Mouse (Mus musculus) forebrain, embryonic 16.5 days (tissue): ENCODE measurements at regions not wholly inside any gene's neighbourhood (a gene's known extent, or its start where the extent isn't known, plus 50 kb on each side); places are given as distances from the start of the nearest gene placed in this dataset.

Source experiments
- ATAC-seq: fragments of 200-750 bp; cut with Nextera tagmentation; 2 replicates; pipeline ENCODE4 v1.8.0; 2017; ENCODE audit warnings: mild to moderate bottlenecking, moderate library complexity
- H3K27ac ChIP-seq: fragments of 300-500 bp; sonication (generic); 2 replicates; pipeline ENCODE4 v1.5.1; 2014; ENCODE audit warnings: low read length, control low read depth
- H3K27me3 ChIP-seq: fragments of 300-500 bp; sonication (generic); replicated peaks from 2 replicates; pipeline ENCODE4 v1.6.1; 2014; ENCODE audit warnings: low read length; ENCODE audit not compliant: control insufficient read depth, insufficient read depth
- H3K36me3 ChIP-seq: fragments of 300-500 bp; sonication (generic); 2 replicates; pipeline ENCODE4 v1.6.1; 2014; ENCODE audit not compliant: control insufficient read depth, insufficient read depth
- H3K4me1 ChIP-seq: fragments of 300-500 bp; sonication (generic); replicated peaks from 2 replicates; pipeline ENCODE4 v1.6.1; 2014; ENCODE audit warnings: low read length; ENCODE audit not compliant: control insufficient read depth, insufficient read depth
- H3K4me2 ChIP-seq: fragments of 300-500 bp; sonication (generic); 2 replicates; pipeline ENCODE4 v1.6.1; 2014; ENCODE audit warnings: mild to moderate bottlenecking, low read length, control low read depth
- H3K4me3 ChIP-seq: fragments of 300-500 bp; sonication (generic); replicated peaks from 2 replicates; pipeline ENCODE4 v1.5.1; 2014; ENCODE audit warnings: mild to moderate bottlenecking, low read length, control low read depth
- H3K9ac ChIP-seq: fragments of 300-500 bp; sonication (generic); replicated peaks from 2 replicates; pipeline ENCODE4 v1.6.1; 2014; ENCODE audit warnings: low read depth, low read length, control low read depth
- H3K9me3 ChIP-seq: fragments of 300-500 bp; sonication (generic); 2 replicates; pipeline ENCODE4 v1.6.1; 2016; ENCODE audit warnings: low read length; ENCODE audit not compliant: control insufficient read depth
- WGBS: fragments of 180-500 bp; shearing (Covaris S2); extraction: QIAGEN DNeasy Blood & Tissue Kit; methylation state at CpG from one replicate; pipeline ENCODE4 v1.1.7; 2014; 5-methylcytosine and 5-hydroxymethylcytosine counted together

DNA sequence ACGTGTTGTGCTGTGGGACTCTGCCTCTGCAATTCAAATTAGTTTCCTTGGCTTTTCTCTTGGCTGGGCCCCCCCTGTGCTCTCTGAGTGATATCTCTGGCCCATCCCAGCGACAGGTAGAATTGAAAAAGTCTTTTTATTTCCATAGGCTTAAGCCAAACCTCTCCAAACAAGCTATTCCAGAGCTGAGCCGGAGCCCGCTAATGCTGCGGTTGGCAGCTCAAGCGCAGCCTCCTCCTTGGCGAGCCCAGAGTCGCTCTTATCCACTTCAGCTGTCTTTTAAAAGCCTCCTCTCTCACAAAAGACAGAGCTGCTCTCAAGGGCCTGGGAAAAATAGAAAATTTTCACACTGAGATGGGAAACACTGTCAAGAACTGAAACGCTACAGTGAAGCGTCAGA, 712.7 kb downstream of the Nedd1 start:
- ATAC-seq = peak; percentile 59; the same call in 1 of the 2 replicates
- no peak overlapping the region for H3K9ac ChIP-seq
- no peak overlapping the region for H3K4me3 ChIP-seq
- no peaks in the 10 kb centered on the region for H3K27me3 ChIP-seq
- H3K9me3 ChIP-seq = no peaks in the 10 kb centered on the region
- H3K4me1 ChIP-seq = peaks cover 9% of the 10 kb centered on the region; the same call in 1 of the 2 replicates
- 10% methylated on average over 10 of the region's 10 CpGs for WGBS
- H3K27ac ChIP-seq = no peak overlapping the region
- no peaks in the 10 kb centered on the region for H3K36me3 ChIP-seq
- peak overlapping the region; percentile 2; the same call in 1 of the 2 replicates for H3K4me2 ChIP-seq

DNA sequence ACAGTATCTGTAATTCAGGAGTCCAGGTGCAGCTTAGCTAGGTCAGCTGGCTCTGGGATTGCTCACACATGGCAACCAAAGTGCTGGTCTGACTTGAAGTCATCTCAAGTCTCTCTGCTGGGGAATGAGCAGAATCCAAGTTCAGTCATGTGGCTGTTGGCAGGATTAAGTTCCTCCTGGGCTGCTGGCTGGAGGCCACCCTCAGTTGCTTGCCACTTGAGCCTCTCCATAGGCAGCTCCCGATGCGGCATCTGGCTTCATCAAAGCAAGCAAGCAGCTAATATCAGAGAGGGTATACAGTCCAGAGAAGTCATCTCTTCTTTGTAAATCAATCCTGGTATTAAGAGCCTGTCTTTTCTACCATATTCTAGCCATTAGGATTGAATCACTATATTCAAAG, 714.3 kb downstream of the Nedd1 start:
- no peak overlapping the region for H3K4me3 ChIP-seq
- no peak overlapping the region for H3K4me2 ChIP-seq
- no peak overlapping the region for H3K9ac ChIP-seq
- no peaks in the 10 kb centered on the region for H3K9me3 ChIP-seq
- ATAC-seq = no peak
- H3K27me3 ChIP-seq = no peaks in the 10 kb centered on the region
- no peaks in the 10 kb centered on the region for H3K36me3 ChIP-seq
- 55% methylated on average over 2 of the region's 2 CpGs for WGBS
- no peak overlapping the region for H3K27ac ChIP-seq
- peaks cover 9% of the 10 kb centered on the region; the same call in 1 of the 2 replicates for H3K4me1 ChIP-seq

GRCm38 (mm10) chr10:92006467-92006866, 715.8 kb downstream of the Nedd1 start:
- H3K4me1 ChIP-seq = peaks cover 9% of the 10 kb centered on the region; the same call in 1 of the 2 replicates
- no peak overlapping the region for H3K9ac ChIP-seq
- no peaks in the 10 kb centered on the region for H3K27me3 ChIP-seq
- H3K4me2 ChIP-seq = no peak overlapping the region
- WGBS = 23% methylated on average over 3 of the region's 3 CpGs
- H3K27ac ChIP-seq = no peak overlapping the region
- ATAC-seq = no peak
- H3K9me3 ChIP-seq = no peaks in the 10 kb centered on the region
- H3K4me3 ChIP-seq = no peak overlapping the region
- no peaks in the 10 kb centered on the region for H3K36me3 ChIP-seq

GRCm38 (mm10) chr10:91991040-91991439, 731.2 kb downstream of the Nedd1 start:
- Histone ChIP-seq H3K4me3 (no peak overlapping the region), H3K27me3 (no peaks in the 10 kb centered on the region), H3K4me1 (peaks cover 9% of the 10 kb centered on the region), H3K9ac (no peak overlapping the region), H3K4me2 (no peak overlapping the region), H3K36me3 (no peaks in the 10 kb centered on the region), H3K9me3 (no peaks in the 10 kb centered on the region), H3K27ac (no peak overlapping the region)
- ATAC-seq = peak; percentile 64; the same call in 1 of the 2 replicates
- WGBS = 30% methylated on average over 4 of the region's 4 CpGs

- H3K27ac ChIP-seq = no peak overlapping the region
- 0 out of 2 replicates have a peak, but pooled peaks have one; percentile 49 for ATAC-seq
- no peaks in the 10 kb centered on the region for H3K36me3 ChIP-seq
- WGBS = 11% methylated on average over 8 of the region's 8 CpGs
- no peak overlapping the region for H3K4me3 ChIP-seq
- no peak overlapping the region for H3K4me2 ChIP-seq
- no peak overlapping the region for H3K9ac ChIP-seq
- no peaks in the 10 kb centered on the region for H3K9me3 ChIP-seq
- H3K27me3 ChIP-seq = no peaks in the 10 kb centered on the region
- H3K4me1 ChIP-seq = peaks cover 9% of the 10 kb centered on the region
Measured at GRCm38 (mm10) chr10:91988364-91988763, 733.9 kb downstream of the Nedd1 start.

DNA sequence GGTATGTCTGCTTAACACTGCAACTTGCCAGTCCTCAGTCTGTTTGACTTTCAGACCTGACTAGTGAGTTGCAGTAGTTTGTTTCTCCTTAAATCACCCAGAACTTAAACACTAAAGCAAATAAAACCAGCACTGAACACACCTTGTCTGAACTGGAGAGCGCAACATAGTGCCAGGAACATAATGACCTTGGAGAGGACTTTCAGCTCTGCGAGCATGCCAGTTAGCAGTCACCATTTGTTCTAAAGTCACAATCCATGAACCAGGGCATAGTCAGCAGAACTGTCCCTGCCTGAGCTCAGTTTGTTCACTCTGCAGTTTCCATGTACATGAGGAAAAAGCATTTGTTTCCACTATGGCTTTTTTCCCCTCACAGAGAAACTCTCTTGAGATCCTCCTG, 742.4 kb downstream of the Nedd1 start:
- Histone ChIP-seq H3K9me3 (no peaks in the 10 kb centered on the region), H3K4me3 (no peak overlapping the region), H3K9ac (no peak overlapping the region), H3K27ac (no peak overlapping the region), H3K36me3 (no peaks in the 10 kb centered on the region), H3K4me2 (no peak overlapping the region), H3K4me1 (no peaks in the 10 kb centered on the region), H3K27me3 (no peaks in the 10 kb centered on the region)
- WGBS = 95% methylated on average over 2 of the region's 2 CpGs
- no peak for ATAC-seq

DNA sequence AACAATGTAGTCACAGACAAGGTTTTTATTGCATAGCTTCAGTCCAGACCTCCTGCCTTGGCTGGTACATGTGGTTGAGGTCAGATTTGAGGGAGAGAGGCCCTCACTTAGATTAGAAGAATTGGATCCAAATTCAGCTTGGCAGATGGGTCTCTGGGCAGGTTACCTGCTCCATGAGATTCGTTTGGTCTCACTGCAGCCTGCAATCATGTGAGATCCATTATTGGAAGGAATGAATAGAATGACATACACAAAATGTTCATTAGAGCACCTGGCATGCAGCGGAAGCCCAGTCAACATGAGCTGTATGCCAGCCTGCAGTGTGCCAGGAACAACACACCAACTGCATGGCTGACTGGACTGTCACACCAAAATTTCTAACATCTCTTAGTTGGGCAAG, 750.3 kb downstream of the Nedd1 start:
- H3K4me3 ChIP-seq = no peak overlapping the region
- H3K9ac ChIP-seq = no peak overlapping the region
- H3K4me1 ChIP-seq = peaks cover 6% of the 10 kb centered on the region; the same call in 1 of the 2 replicates
- no peaks in the 10 kb centered on the region for H3K9me3 ChIP-seq
- H3K4me2 ChIP-seq = no peak overlapping the region
- no peak overlapping the region for H3K27ac ChIP-seq
- 64% methylated on average over 2 of the region's 2 CpGs for WGBS
- H3K27me3 ChIP-seq = no peaks in the 10 kb centered on the region
- no peaks in the 10 kb centered on the region for H3K36me3 ChIP-seq
- no peak for ATAC-seq

GRCm38 (mm10) chr10:91967570-91968310, 754.5 kb downstream of the Nedd1 start:
- H3K4me3 ChIP-seq = peak overlapping the region; percentile 20
- no peaks in the 10 kb centered on the region for H3K27me3 ChIP-seq
- H3K4me1 ChIP-seq = peaks cover 6% of the 10 kb centered on the region; the same call in 1 of the 2 replicates
- peak overlapping the region; percentile 25; the same call in 1 of the 2 replicates for H3K9ac ChIP-seq
- H3K36me3 ChIP-seq = no peaks in the 10 kb centered on the region
- peak; percentile 54; the same call in 1 of the 2 replicates for ATAC-seq
- H3K9me3 ChIP-seq = no peaks in the 10 kb centered on the region
- H3K4me2 ChIP-seq = peak overlapping the region; percentile 47
- H3K27ac ChIP-seq = peak overlapping the region; percentile 37
- 26% methylated on average over 18 of the region's 18 CpGs for WGBS

- no peaks in the 10 kb centered on the region for H3K36me3 ChIP-seq
- no peak for ATAC-seq
- no peak overlapping the region for H3K4me2 ChIP-seq
- H3K9ac ChIP-seq = no peak overlapping the region
- H3K27ac ChIP-seq = no peak overlapping the region
- H3K4me1 ChIP-seq = no peaks in the 10 kb centered on the region
- H3K9me3 ChIP-seq = no peaks in the 10 kb centered on the region
- no peaks in the 10 kb centered on the region for H3K27me3 ChIP-seq
- no peak overlapping the region for H3K4me3 ChIP-seq
- 62% methylated on average over 6 of the region's 6 CpGs for WGBS
Measured at GRCm38 (mm10) chr10:91959734-91960492, 762.3 kb downstream of the Nedd1 start.
